Mouse (Mus musculus) kidney, adult 2 months (tissue): Measurements from ENCODE around the gene Unc5a.

Source experiments
- CTCF ChIP-seq: fragments of 200-500 bp; conservative IDR thresholded peaks from 2 replicates; pipeline ENCODE4 v1.5.1; 2011; ENCODE audit warnings: low read depth, mild to moderate bottlenecking, control low read depth, low read length, moderate library complexity, mixed read lengths; ENCODE audit not compliant: insufficient read depth, insufficient read length
- POLR2A ChIP-seq: fragments of 200-500 bp; IDR thresholded peaks from one replicate; pipeline ENCODE4 v1.6.1; 2011; ENCODE audit warnings: low read depth, low read length, control low read depth

DNA sequence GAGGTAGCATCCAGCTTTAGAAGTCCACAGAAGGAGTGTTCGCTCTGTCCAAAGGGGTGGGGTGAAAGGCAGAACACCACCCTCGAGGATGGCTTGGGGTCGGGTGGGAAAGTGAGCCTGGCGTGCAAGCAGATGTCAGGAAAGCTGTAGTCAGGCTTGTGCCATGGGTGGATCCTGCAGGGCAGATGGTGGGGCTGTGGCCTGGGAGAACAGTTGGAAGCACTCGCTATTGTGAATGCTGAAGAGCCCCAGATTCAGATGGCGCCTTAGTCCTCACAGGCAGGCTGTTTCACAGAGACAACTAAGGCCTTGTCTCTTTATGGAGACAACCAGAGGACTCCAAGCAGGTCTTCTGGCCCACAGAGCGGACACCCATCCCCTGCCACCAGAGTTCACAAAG, 43.0 kb downstream of the Unc5a start:
- TF ChIP-seq POLR2A (no peak), CTCF (no peak)
